Mouse (Mus musculus) heart, embryonic 14.5 days (tissue): ENCODE results near the gene Parp14. TPM values are rescaled to one million over a fixed set of nuclear protein-coding genes. Genes with fewer than 3 reads are reported as not detected.

Experiments used
- ATAC-seq: fragments of 200-750 bp; cut with Nextera tagmentation; 2 replicates; pipeline ENCODE4 v1.8.0; 2017; ENCODE audit warnings: low read depth, moderate TSS enrichment; ENCODE audit not compliant: insufficient number of reproducible peaks, insufficient read depth, low FRiP score
- H3K27ac ChIP-seq, 2 experiments: fragments of 200-500 bp in 1 of 2; fragments of 300-500 bp in 1 of 2; sonication (generic) in 1 of 2; replicated peaks in 1 of 2; 2 replicates each; pipeline ENCODE4 v1.5.1; 2012 to 2014; ENCODE audit warnings: low read depth in 2 of 2, low read length in 2 of 2, control low read depth in 1 of 2, mild to moderate bottlenecking in 1 of 2, mixed read lengths in 1 of 2; ENCODE audit not compliant: control insufficient read depth in 1 of 2, insufficient read depth in 1 of 2
- H3K27me3 ChIP-seq: fragments of 300-500 bp; sonication (generic); 2 replicates; pipeline ENCODE4 v1.6.1; 2014; ENCODE audit warnings: mild to moderate bottlenecking, low read length, control low read depth; ENCODE audit not compliant: control insufficient read depth, insufficient read depth
- H3K36me3 ChIP-seq: fragments of 300-500 bp; sonication (generic); 2 replicates; pipeline ENCODE4 v1.6.1; 2014; ENCODE audit warnings: mild to moderate bottlenecking, control low read depth, low read length, mixed read lengths; ENCODE audit not compliant: control insufficient read depth, insufficient read depth
- H3K4me1 ChIP-seq, 2 experiments: fragments of 200-500 bp in 1 of 2; fragments of 300-500 bp in 1 of 2; sonication (generic) in 1 of 2; 2 replicates each; pipeline ENCODE4 v1.6.1; 2012 to 2014; ENCODE audit warnings: low read length in 2 of 2, control low read depth in 1 of 2, mixed read lengths in 1 of 2; ENCODE audit not compliant: control insufficient read depth in 2 of 2, insufficient read depth in 2 of 2
- H3K4me2 ChIP-seq: fragments of 300-500 bp; sonication (generic); 2 replicates; pipeline ENCODE4 v1.6.1; 2014; ENCODE audit warnings: mild to moderate bottlenecking, low read length
- H3K4me3 ChIP-seq, 2 experiments: fragments of 200-500 bp in 1 of 2; fragments of 300-500 bp in 1 of 2; sonication (generic) in 1 of 2; 2 replicates each; pipeline ENCODE4 v1.5.1; 2012 to 2014; ENCODE audit warnings: low read length in 2 of 2, mild to moderate bottlenecking in 2 of 2, control low read depth in 1 of 2, low read depth in 1 of 2, moderate library complexity in 1 of 2; ENCODE audit not compliant: control insufficient read depth in 1 of 2, insufficient read depth in 1 of 2
- H3K9ac ChIP-seq: fragments of 300-500 bp; sonication (generic); 2 replicates; pipeline ENCODE4 v1.6.1; 2014; ENCODE audit warnings: mild to moderate bottlenecking, low read length
- H3K9me3 ChIP-seq: fragments of 300-500 bp; sonication (generic); 2 replicates; pipeline ENCODE4 v1.6.1; 2016; ENCODE audit warnings: low read length, control low read depth; ENCODE audit not compliant: control insufficient read depth
- WGBS: fragments of 180-500 bp; shearing (Covaris S2); extraction: QIAGEN DNeasy Blood & Tissue Kit; methylation state at CpG from one replicate; pipeline ENCODE4 v1.1.7; 2014; 5-methylcytosine and 5-hydroxymethylcytosine counted together
- polyA plus RNA-seq: library from polyadenylated mRNA; unstranded; fragments of >200 nt; fragmentation: Nextera tagmentation; extraction: Ambion mirVana; gene quantifications from 2 replicates; pipeline ENCODE4 v1.2.1, GENCODE M21; 2014

Parp14 gene
- polyA plus RNA-seq, 1 experiment from 2014 or later, result 1.3 TPM

GRCm38 (mm10) chr16:35890645-35891044 lies 19.3 kb upstream of the Parp14 start:
- Histone ChIP-seq H3K4me2 (no peak overlapping the region), H3K4me1 (no peaks in the 10 kb centered on the region), H3K9me3 (no peaks in the 10 kb centered on the region), H3K27ac (no peak overlapping the region), H3K9ac (no peak overlapping the region), H3K4me3 (no peak overlapping the region), H3K27me3 (no peaks in the 10 kb centered on the region), H3K36me3 (no peaks in the 10 kb centered on the region)
- ATAC-seq, result no peak
- 77% methylated on average over 3 of the region's 3 CpGs for WGBS

- no peak overlapping the region for H3K27ac ChIP-seq
- WGBS, result 85% methylated on average over 5 of the region's 5 CpGs
Observed at GRCm38 (mm10) chr16:35888910-35889309, 17.6 kb upstream of the Parp14 start.

GRCm38 (mm10) chr16:35888174-35888573 lies 16.8 kb upstream of the Parp14 start:
- 78% methylated on average over 7 of the region's 7 CpGs for WGBS
- H3K27ac ChIP-seq, result no peak overlapping the region
- no peak for ATAC-seq

More at GRCm38 (mm10) chr16:35888910-35889309, 17.6 kb upstream of the Parp14 start:
- H3K9ac ChIP-seq, result no peak overlapping the region
- H3K27me3 ChIP-seq, result no peaks in the 10 kb centered on the region
- no peaks in the 10 kb centered on the region for H3K36me3 ChIP-seq
- ATAC-seq, result no peak
- no peaks in the 10 kb centered on the region for H3K4me1 ChIP-seq
- no peak overlapping the region for H3K4me3 ChIP-seq
- no peak overlapping the region for H3K4me2 ChIP-seq
- H3K9me3 ChIP-seq, result no peaks in the 10 kb centered on the region

GRCm38 (mm10) chr16:35874416-35874815 lies 3.1 kb upstream of the Parp14 start:
- no peak for ATAC-seq
- Histone ChIP-seq H3K36me3 (no peaks in the 10 kb centered on the region), H3K4me3 (no peak overlapping the region), H3K27me3 (peaks cover 20% of the 10 kb centered on the region), H3K4me2 (no peak overlapping the region), H3K9me3 (no peaks in the 10 kb centered on the region), H3K27ac (no peak overlapping the region), H3K4me1 (peaks cover 5 to 8% of the 10 kb centered on the region in 2 experiments; a peak in 3 of 4 replicates), H3K9ac (no peak overlapping the region)
- WGBS, result 30% methylated on average over 3 of the region's 3 CpGs

More at GRCm38 (mm10) chr16:35888174-35888573, 16.8 kb upstream of the Parp14 start:
- Histone ChIP-seq H3K4me2 (no peak overlapping the region), H3K4me1 (no peaks in the 10 kb centered on the region), H3K4me3 (no peak overlapping the region), H3K9ac (no peak overlapping the region), H3K36me3 (no peaks in the 10 kb centered on the region), H3K9me3 (no peaks in the 10 kb centered on the region), H3K27me3 (no peaks in the 10 kb centered on the region)

GRCm38 (mm10) chr16:35872410-35873006 lies 1.2 kb upstream of the Parp14 start:
- H3K27me3 ChIP-seq, result peaks cover 20% of the 10 kb centered on the region
- H3K9ac ChIP-seq, result no peak overlapping the region
- H3K4me3 ChIP-seq, result peak overlapping the region in 1 of 2 experiments; percentile 85; a peak in 2 of 4 replicates
- ATAC-seq, result no peak
- H3K4me2 ChIP-seq, result peak overlapping the region; percentile 95
- H3K4me1 ChIP-seq, result peaks cover 5 to 8% of the 10 kb centered on the region in 2 experiments
- H3K9me3 ChIP-seq, result no peaks in the 10 kb centered on the region
- H3K36me3 ChIP-seq, result no peaks in the 10 kb centered on the region
- WGBS, result 30% methylated on average over 14 of the region's 14 CpGs
- no peak overlapping the region for H3K27ac ChIP-seq

GRCm38 (mm10) chr16:35871898-35872297 lies 554 bp upstream of the Parp14 start:
- H3K4me2 ChIP-seq, result peak overlapping the region; percentile 95
- no peaks in the 10 kb centered on the region for H3K36me3 ChIP-seq
- H3K4me1 ChIP-seq, result peaks cover 5 to 8% of the 10 kb centered on the region in 2 experiments
- H3K9me3 ChIP-seq, result no peaks in the 10 kb centered on the region
- peak overlapping the region; percentile 84; the same call in 1 of the 2 replicates for H3K9ac ChIP-seq
- H3K27me3 ChIP-seq, result peaks cover 20% of the 10 kb centered on the region
- H3K27ac ChIP-seq, result no peak overlapping the region
- WGBS, result 19% methylated on average over 12 of the region's 12 CpGs
- H3K4me3 ChIP-seq, result peak overlapping the region; percentile 80 to 85
- no peak for ATAC-seq

GRCm38 (mm10) chr16:35870581-35871047 lies 730 bp downstream of the Parp14 start:
- no peak for ATAC-seq
- no peak overlapping the region for H3K27ac ChIP-seq

More at GRCm38 (mm10) chr16:35870581-35871047, 730 bp downstream of the Parp14 start:
- Histone ChIP-seq H3K9ac (peak overlapping the region; percentile 84), H3K4me1 (peaks cover 5 to 8% of the 10 kb centered on the region in 2 experiments), H3K27me3 (peaks cover 20% of the 10 kb centered on the region), H3K36me3 (no peaks in the 10 kb centered on the region), H3K9me3 (no peaks in the 10 kb centered on the region), H3K4me3 (peak overlapping the region; percentile 80 to 85), H3K4me2 (peak overlapping the region; percentile 95)
- WGBS, result 7% methylated on average over 12 of the region's 12 CpGs
